Mouse (Mus musculus) CH12.LX (cell line): ENCODE measurements at regions not wholly inside any gene's neighbourhood (a gene's known extent, or its start where the extent isn't known, plus 50 kb on each side); places are given as distances from the start of the nearest gene placed in this dataset.

ENCODE experiments used
- DNase-seq: peaks from one replicate; pipeline ENCODE4 v3.0.0-alpha.2; 2013; ENCODE audit errors: extremely low read depth
- H3K27ac ChIP-seq: 2 replicates; pipeline ENCODE4 v1.5.1; 2012; ENCODE audit warnings: low read depth, mild to moderate bottlenecking, control low read depth, moderate library complexity; ENCODE audit not compliant: insufficient read depth
- H3K27me3 ChIP-seq: replicated peaks from 2 replicates; pipeline ENCODE3; 2012; ENCODE audit warnings: inconsistent platforms
- H3K36me3 ChIP-seq, 2 experiments: replicated peaks in 1 of 2; 2 replicates each; pipeline versions ENCODE3 to v1.6.1; 2012; ENCODE audit warnings: inconsistent platforms in 1 of 2, low read length in 1 of 2, mild to moderate bottlenecking in 1 of 2, mixed read lengths in 1 of 2, moderate library complexity in 1 of 2; ENCODE audit not compliant: control insufficient read depth in 1 of 2, insufficient read depth in 1 of 2
- H3K4me1 ChIP-seq, 2 experiments: 2 replicates each; pipeline ENCODE4 v1.6.1; 2012; ENCODE audit warnings: inconsistent platforms in 1 of 2, moderate library complexity in 1 of 2; ENCODE audit not compliant: insufficient read depth in 2 of 2, control insufficient read depth in 1 of 2
- H3K4me2 ChIP-seq: 2 replicates; pipeline ENCODE4 v1.6.1; 2012; ENCODE audit warnings: low read depth, mild to moderate bottlenecking, control low read depth; ENCODE audit not compliant: poor library complexity, insufficient read depth, severe bottlenecking
- H3K4me3 ChIP-seq, 3 experiments: fragments of 150-350 bp in 1 of 3; sonication (generic) in 1 of 3; replicated peaks in 1 of 3; 2 replicates each; pipeline versions ENCODE3 to v1.5.1; 2011 to 2012; ENCODE audit warnings: low read depth in 2 of 3, low read length in 2 of 3, mild to moderate bottlenecking in 2 of 3, moderate library complexity in 2 of 3, control low read depth in 1 of 3, improper control_type of control experiment in 1 of 3, inconsistent platforms in 1 of 3, mixed read lengths in 1 of 3; ENCODE audit not compliant: poor library complexity in 1 of 3
- H3K79me2 ChIP-seq: replicated peaks from 2 replicates; pipeline ENCODE4 v1.6.1; 2012; ENCODE audit warnings: mild to moderate bottlenecking, moderate library complexity; ENCODE audit not compliant: control insufficient read depth, poor library complexity, insufficient read depth, severe bottlenecking; ENCODE audit errors: extremely low read depth
- H3K9ac ChIP-seq: 2 replicates; pipeline ENCODE4 v1.6.1; 2012; ENCODE audit warnings: low read depth, mild to moderate bottlenecking, control low read depth, moderate library complexity; ENCODE audit not compliant: insufficient read depth
- H3K9me3 ChIP-seq: replicated peaks from 2 replicates; pipeline ENCODE3; 2012; ENCODE audit warnings: low read length, inconsistent platforms, mixed read lengths
- BHLHE40 ChIP-seq: IDR thresholded peaks from 2 replicates; pipeline ENCODE4 v1.6.1; 2011; ENCODE audit warnings: mild to moderate bottlenecking, low read depth, low read length, improper control_type of control experiment
- CHD1 ChIP-seq: IDR thresholded peaks from 2 replicates; pipeline ENCODE4 v1.6.1; 2012; ENCODE audit warnings: low read depth, low read length, improper control_type of control experiment, inconsistent platforms
- CTCF ChIP-seq, 2 experiments: IDR thresholded peaks in 1 of 2; conservative IDR thresholded peaks in 1 of 2; 2 replicates each; pipeline ENCODE4 v1.5.1; 2011 to 2012; ENCODE audit warnings: low read depth in 2 of 2, low read length in 2 of 2, improper control_type of control experiment in 1 of 2, inconsistent platforms in 1 of 2, mild to moderate bottlenecking in 1 of 2, moderate library complexity in 1 of 2
- ELF1 ChIP-seq: IDR thresholded peaks from 2 replicates; pipeline ENCODE4 v1.6.1; 2014; ENCODE audit warnings: low read depth, mild to moderate bottlenecking, inconsistent platforms, low read length, improper control_type of control experiment
- EP300 ChIP-seq: IDR thresholded peaks from 2 replicates; pipeline ENCODE4 v1.6.1; 2011; ENCODE audit warnings: low read length, improper control_type of control experiment
- ETS1 ChIP-seq: conservative IDR thresholded peaks from 2 replicates; pipeline ENCODE4 v1.6.1; 2012; ENCODE audit warnings: low read depth, mild to moderate bottlenecking, inconsistent platforms, low read length, improper control_type of control experiment, moderate library complexity
- HCFC1 ChIP-seq: IDR thresholded peaks from 2 replicates; pipeline ENCODE4 v1.6.1; 2012; ENCODE audit warnings: low read depth, mild to moderate bottlenecking, inconsistent platforms, low read length, improper control_type of control experiment
- IRF4 ChIP-seq: IDR thresholded peaks from 2 replicates; pipeline ENCODE4 v1.6.1; 2014; ENCODE audit warnings: low read depth, mild to moderate bottlenecking, inconsistent platforms, low read length, improper control_type of control experiment
- JUND ChIP-seq: conservative IDR thresholded peaks from 2 replicates; pipeline ENCODE4 v1.6.1; 2011; ENCODE audit warnings: low read depth, low read length, improper control_type of control experiment
- KAT2A ChIP-seq: IDR thresholded peaks from 2 replicates; pipeline ENCODE4 v1.6.1; 2012; ENCODE audit warnings: low read length, improper control_type of control experiment, inconsistent platforms; ENCODE audit not compliant: insufficient replicate concordance
- MAZ ChIP-seq: IDR thresholded peaks from 2 replicates; pipeline ENCODE4 v1.6.1; 2012; ENCODE audit warnings: low read depth, mild to moderate bottlenecking, inconsistent platforms, low read length, improper control_type of control experiment, moderate library complexity
- MEF2A ChIP-seq: IDR thresholded peaks from 2 replicates; pipeline ENCODE4 v1.6.1; 2014; ENCODE audit warnings: low read depth, mild to moderate bottlenecking, inconsistent platforms, low read length, improper control_type of control experiment, borderline replicate concordance
- MYC ChIP-seq: IDR thresholded peaks from 2 replicates; pipeline ENCODE4 v1.6.1; 2011; ENCODE audit warnings: low read depth, mild to moderate bottlenecking, improper control_type of control experiment, low read length
- NRF1 ChIP-seq: IDR thresholded peaks from 2 replicates; pipeline ENCODE4 v1.6.1; 2014; ENCODE audit warnings: low read depth, mild to moderate bottlenecking, inconsistent platforms, low read length, improper control_type of control experiment, moderate library complexity
- POLR2A ChIP-seq: IDR thresholded peaks from 2 replicates; pipeline ENCODE4 v1.6.1; 2011; ENCODE audit warnings: low read depth, mild to moderate bottlenecking, improper control_type of control experiment, low read length
- POLR2AphosphoS2 ChIP-seq: IDR thresholded peaks from 2 replicates; pipeline ENCODE4 v1.6.1; 2011; ENCODE audit warnings: low read depth, low read length, improper control_type of control experiment
- RAD21 ChIP-seq: IDR thresholded peaks from 2 replicates; pipeline ENCODE4 v1.6.1; 2011; ENCODE audit warnings: low read depth, mild to moderate bottlenecking, low read length, improper control_type of control experiment, moderate library complexity
- RCOR1 ChIP-seq: conservative IDR thresholded peaks from 2 replicates; pipeline ENCODE4 v1.6.1; 2012; ENCODE audit warnings: low read depth, mild to moderate bottlenecking, inconsistent platforms, low read length, improper control_type of control experiment
- SMC3 ChIP-seq: IDR thresholded peaks from 2 replicates; pipeline ENCODE4 v1.6.1; 2011; ENCODE audit warnings: low read depth, low read length, improper control_type of control experiment
- TBP ChIP-seq: conservative IDR thresholded peaks from 2 replicates; pipeline ENCODE4 v1.6.1; 2011; ENCODE audit warnings: low read depth, low read length, improper control_type of control experiment
- USF2 ChIP-seq: conservative IDR thresholded peaks from 2 replicates; pipeline ENCODE4 v1.6.1; 2011; ENCODE audit warnings: low read depth, low read length, improper control_type of control experiment
- ZMIZ1 ChIP-seq: IDR thresholded peaks from 2 replicates; pipeline ENCODE4 v1.6.1; 2012; ENCODE audit warnings: low read depth, mild to moderate bottlenecking, inconsistent platforms, low read length, improper control_type of control experiment
- dilution Hi-C: fragments of 300-500 bp; cut with MboI; formaldehyde crosslinking; loops from 2 replicates; pipeline ENCODE4 v1.14.3; 2020; ENCODE audit warnings: low sequenced_read_pairs; ENCODE audit not compliant: extremely low pct_unique_long_range_greater_than_20kb, extremely low pct_ligation_motif_present
- in situ Hi-C: fragments of 300-500 bp; cut with MboI; formaldehyde crosslinking; loops from 3 replicates; pipeline ENCODE4 v1.14.3; 2019; ENCODE audit warnings: low sequenced_read_pairs, low pct_ligation_motif_present, low pct_unique_long_range_greater_than_20kb, mixed read lengths

DNA sequence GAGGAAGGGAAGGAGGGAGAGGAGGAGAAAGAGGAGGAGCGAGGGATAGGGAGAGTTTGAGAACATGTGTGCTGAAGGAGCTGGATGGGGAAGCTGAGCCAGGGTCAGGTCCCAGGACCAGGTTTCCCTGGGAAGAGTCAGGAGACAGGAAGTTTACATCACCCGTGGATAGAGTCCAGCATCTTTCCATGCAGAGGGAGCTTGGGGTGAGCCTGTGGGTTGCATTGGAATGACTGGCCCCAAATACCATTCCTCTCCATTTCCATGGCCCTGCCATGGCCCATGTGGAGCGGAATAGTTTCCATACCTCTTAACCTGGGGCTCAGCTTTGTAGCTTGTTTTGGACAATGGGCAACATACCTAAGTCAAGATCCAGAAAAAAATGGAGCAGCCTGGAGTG lies 474.8 kb downstream of the Rps24 start:
- Histone ChIP-seq H3K36me3 (no peaks in the 10 kb centered on the region), H3K4me3 (no peak overlapping the region), H3K9ac (no peak overlapping the region), H3K27me3 (peaks cover 27% of the 10 kb centered on the region), H3K4me1 (peaks cover 0 to 6% of the 10 kb centered on the region in 2 experiments; a peak in 1 of 4 replicates), H3K4me2 (no peak overlapping the region), H3K9me3 (no peaks in the 10 kb centered on the region), H3K27ac (no peak overlapping the region), H3K79me2 (no peaks in the 10 kb centered on the region)
- dilution Hi-C loops (no loop called here), in situ Hi-C loops (no loop called here)
- DNase-seq, result no peak
- TF ChIP-seq RAD21 (no peak), POLR2AphosphoS2 (no peak), IRF4 (no peak), NRF1 (no peak), MAZ (no peak), ELF1 (no peak), MYC (no peak), RCOR1 (no peak), POLR2A (no peak), CHD1 (no peak), HCFC1 (no peak), ZMIZ1 (no peak), JUND (no peak), ETS1 (no peak), SMC3 (no peak), MEF2A (no peak), CTCF (conservative IDR thresholded peaks at IDR 0.05 in 1 of 2, IDR thresholded peaks at IDR 0.05 in 1 of 2; ENCODE audit: low read depth in 2 of 2, low read length in 2 of 2) (no peak), BHLHE40 (no peak), KAT2A (no peak), TBP (no peak)

DNA sequence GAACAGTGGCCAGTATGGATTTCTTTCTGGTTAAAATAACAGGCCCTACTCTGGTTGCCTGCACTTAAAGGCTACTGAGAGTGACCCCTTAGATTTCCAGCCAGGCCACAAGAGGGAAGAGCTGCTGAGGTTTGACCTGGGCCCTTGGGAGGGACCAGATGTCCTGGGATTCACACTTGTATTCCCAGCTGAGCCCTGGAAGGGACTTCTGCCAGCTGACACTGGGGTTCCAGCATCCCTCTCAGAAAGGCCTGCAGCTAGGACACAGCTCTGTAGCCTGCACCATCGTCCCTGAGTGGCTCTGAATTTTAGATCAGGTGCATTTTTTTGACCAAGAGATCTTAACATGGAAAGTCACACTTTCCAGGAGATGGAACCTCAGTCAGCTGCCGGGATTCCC lies 482.7 kb downstream of the Rps24 start:
- no peaks in the 10 kb centered on the region for H3K9me3 ChIP-seq
- H3K9ac ChIP-seq, result no peak overlapping the region
- no peaks in the 10 kb centered on the region for H3K79me2 ChIP-seq
- DNase-seq, result no peak
- H3K27me3 ChIP-seq, result peaks cover 41% of the 10 kb centered on the region
- no peak overlapping the region for H3K27ac ChIP-seq
- no peak overlapping the region for H3K4me2 ChIP-seq
- no peak for TF ChIP-seq EP300
- no peak for TF ChIP-seq ETS1
- TF ChIP-seq KAT2A, result no peak
- TF ChIP-seq IRF4, result no peak
- no peak for TF ChIP-seq TBP
- no peak for TF ChIP-seq USF2
- no peak for TF ChIP-seq BHLHE40
- H3K4me1 ChIP-seq, result no peaks in the 10 kb centered on the region
- no peaks in the 10 kb centered on the region for H3K36me3 ChIP-seq
- no peak overlapping the region for H3K4me3 ChIP-seq
- in situ Hi-C loops (no loop called here), dilution Hi-C loops (no loop called here)
